Mouse (Mus musculus) CH12F3 (cell line): Measurements from ENCODE around the gene Gpr180.
"Not testable (repeated sequence)": the region's sequence is repeated elsewhere in the genome, so short reads cannot be mapped to it uniquely, and the experiment has no call there.

Experiments
- in situ Hi-C: fragments of 300-500 bp; cut with MboI; formaldehyde crosslinking; loops from 2 replicates; pipeline ENCODE4 v1.14.3; 2020; ENCODE audit warnings: low sequenced_read_pairs

Gpr180 gene

DNA sequence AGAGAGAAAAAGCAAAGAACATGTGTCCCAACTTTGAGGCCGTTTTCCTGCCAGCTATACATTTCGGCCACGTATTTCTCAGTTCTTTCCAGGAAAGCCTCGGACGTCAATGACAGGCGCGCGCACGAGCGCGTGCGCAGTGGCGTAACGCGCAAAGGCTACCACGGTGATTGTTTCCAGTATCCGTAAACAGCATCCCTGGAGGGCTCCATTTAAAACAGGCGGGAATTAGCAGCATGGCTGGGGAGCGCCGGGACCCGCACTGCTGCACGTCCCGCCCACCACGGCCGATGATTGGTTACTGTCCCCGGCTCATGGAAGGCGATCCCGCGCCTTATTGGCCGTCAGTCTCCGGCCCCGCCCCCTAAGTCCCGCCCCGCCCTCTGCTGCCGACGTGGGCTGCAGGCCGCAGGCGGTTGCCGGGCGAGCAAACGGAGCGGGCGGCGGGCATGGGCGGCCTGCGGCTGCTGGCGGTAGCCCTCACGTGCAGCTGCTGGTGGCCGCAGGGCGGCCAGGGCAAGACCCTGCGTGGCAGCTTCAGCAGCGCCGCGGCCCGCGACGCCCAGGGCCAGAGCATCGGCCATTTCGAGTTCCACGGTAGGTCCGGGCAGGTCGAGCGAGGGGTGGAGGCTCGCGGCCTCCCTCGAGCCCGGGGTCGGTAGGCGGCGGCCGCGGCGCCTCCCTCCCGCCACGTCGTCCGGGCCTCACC is at the start of gene Gpr180:
Gene Gpr180 (plus strand): TSS at position 415 of the 709 bp plus-strand sequence.
- in situ Hi-C loops = no loop called here

DNA sequence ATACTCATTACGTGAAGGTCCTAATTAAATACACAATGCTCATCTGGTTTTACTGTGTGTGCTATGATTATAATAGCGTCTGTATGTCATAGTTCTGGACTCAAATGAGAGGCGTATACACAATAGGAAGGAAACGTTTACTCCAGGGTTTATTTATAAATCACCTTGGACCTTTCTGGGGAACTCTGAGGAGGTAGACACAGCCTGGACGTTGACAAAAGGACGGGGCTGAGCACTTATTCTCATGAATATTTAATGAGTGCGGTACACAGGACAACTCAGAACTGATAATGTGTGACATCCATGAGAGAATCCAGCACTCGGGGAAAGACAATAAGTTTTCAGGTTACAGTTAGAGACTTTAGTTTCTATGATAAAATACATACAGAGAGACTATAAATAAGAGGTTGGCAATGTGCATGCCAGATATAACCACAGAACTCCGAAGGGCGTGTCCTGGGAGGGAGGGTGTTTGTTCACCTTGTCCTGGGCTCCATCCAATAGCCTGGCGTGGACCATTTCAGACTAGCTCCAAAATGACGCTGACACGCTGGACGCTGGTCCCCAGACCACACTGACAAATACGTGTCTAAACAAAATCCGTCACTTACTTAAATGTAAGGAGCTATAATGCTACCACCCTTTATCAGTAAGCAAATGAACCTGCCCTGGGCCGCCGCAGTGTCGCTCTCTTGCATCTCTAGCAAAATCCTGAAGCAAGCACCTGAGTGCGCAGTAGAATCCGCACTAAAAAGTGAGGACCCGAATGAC is 48.3 kb upstream of the Gpr180 start:
- in situ Hi-C loops = no loop called here

DNA sequence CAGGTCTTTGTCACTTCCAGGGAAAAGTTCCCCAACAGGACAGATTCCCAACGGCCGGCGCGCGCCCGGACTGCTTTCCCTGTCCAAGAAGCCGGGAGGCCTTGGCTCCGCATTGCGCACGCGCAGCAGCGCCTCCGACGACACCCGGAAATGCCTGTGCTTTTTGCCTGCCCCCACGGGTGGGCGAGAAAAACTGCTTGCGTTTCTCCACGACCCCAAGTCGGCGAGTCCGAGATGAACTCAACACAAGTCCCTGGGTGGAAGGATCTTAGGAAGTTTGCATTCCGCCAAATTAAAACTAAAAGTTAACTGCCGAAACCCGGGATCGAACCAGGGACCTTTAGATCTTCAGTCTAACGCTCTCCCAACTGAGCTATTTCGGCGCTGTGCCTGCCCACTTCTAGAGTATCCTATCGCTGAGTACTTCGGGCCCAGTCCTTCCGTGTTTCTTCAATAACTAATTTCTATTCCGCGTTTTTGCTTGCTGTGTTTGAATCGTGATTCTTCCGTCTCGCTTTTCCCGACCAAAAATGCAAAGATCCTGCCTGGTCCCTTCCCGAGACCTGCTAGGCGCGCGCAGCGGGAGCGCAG is 47.6 kb upstream of the Gpr180 start:
- in situ Hi-C loops = no loop called here

GRCm38 (mm10) chr14:118089806-118090392 is 47.1 kb upstream of the Gpr180 start:
- in situ Hi-C loops = no loop called here

DNA sequence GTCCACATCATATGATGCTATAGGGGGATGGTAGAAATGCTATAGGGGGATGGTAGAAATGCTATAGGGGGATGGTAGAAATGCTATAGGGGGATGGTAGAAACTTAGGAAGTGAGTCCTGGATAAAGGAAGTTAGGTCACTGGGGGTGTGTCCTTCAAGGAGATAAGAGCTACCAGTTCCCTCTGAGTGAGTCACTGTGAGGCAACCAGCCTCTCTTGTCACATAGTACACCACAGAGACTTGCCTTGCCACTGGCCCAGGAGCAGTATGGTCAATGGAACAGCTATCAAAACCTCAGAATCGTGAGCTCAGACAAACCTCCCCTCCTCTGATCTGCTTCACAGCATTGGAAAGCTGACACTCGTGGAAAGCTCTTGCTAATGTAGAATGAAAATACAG is 38.7 kb upstream of the Gpr180 start:
- in situ Hi-C loops = no loop called here

DNA sequence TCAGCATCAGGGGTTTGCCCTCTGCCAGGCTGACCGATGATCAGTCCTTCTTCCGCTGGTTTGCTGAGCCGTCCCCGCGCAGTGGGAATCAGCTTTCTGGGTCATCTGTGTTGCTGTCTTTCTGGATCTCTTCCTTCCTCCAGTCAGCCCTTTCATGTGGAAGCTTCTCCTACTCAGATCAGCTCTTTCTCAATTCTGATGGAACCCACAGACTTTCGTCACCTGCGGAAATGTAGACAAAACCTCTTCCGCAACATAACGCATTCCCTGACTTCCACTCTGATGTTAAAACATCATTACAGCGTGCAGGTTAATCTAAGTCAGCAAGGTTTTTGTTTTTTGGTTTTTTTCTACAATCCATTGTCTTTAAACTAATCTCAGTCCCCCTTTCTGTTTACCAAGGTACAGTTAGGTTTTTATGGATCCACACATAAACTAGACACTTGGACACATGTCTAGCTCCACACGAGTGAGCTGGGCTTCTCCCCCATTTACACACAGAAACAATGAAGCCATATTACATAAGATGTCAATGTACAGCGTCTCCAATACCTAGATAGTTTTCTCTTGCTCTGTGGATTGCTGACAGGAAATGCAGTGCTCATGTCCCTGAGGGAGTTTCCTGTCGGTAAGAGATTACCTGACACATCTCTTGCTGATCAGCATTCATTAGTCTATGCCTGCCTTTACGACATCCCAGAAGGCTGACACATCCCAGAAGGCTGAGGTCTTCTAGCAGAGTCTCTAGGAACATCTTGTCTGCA is 35.5 kb upstream of the Gpr180 start:
- in situ Hi-C loops = no loop called here

- in situ Hi-C loops = not testable (repeated sequence)
Observed at GRCm38 (mm10) chr14:118107479-118107878, 29.5 kb upstream of the Gpr180 start.

- in situ Hi-C loops = no loop called here
Observed at GRCm38 (mm10) chr14:118113116-118113515, 23.8 kb upstream of the Gpr180 start.

DNA sequence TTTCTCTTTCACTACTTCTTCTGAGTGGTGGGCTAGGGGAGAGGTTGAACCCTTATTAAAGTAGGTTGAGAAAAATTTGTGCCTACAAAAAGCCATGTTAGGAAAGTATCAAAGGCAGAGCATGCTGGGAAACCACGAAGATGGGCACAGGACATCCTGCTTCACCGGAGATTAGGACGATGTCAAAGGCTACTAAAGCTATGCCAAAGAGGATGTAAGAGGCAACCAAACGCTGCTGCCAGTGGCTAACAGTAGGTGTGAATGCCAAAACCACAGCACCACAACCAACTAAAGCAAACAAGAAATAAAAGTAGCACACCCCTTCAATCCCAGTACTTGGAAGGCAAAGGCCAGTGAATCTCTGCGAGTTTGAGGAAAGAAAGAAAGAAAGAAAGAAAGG is 12.8 kb upstream of the Gpr180 start:
- in situ Hi-C loops = no loop called here

DNA sequence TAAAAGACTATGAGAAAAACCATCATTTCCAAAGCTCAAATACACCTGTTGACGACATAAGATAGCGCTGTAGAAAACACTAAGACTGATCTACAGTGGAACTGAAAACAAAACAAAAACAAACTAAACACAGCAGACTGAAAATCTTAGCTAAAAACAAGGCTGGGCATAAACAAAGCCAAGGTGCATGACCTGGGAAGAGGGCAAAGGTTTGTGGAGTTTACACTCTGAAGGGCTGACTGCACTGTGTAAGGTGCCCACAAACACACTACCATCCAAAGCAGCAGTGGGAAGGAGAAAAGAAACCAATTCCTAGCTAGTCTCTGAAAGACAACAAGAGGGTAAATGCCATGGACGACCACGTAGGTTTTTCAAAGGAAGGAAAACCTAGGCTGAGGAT is 12.2 kb upstream of the Gpr180 start:
- in situ Hi-C loops = no loop called here

GRCm38 (mm10) chr14:118126301-118126700 is 10.7 kb upstream of the Gpr180 start:
- in situ Hi-C loops = no loop called here

GRCm38 (mm10) chr14:118131472-118131871 is 5.5 kb upstream of the Gpr180 start:
- in situ Hi-C loops = no loop called here

- in situ Hi-C loops = no loop called here
Observed at GRCm38 (mm10) chr14:118131931-118132641, 4.9 kb upstream of the Gpr180 start.

DNA sequence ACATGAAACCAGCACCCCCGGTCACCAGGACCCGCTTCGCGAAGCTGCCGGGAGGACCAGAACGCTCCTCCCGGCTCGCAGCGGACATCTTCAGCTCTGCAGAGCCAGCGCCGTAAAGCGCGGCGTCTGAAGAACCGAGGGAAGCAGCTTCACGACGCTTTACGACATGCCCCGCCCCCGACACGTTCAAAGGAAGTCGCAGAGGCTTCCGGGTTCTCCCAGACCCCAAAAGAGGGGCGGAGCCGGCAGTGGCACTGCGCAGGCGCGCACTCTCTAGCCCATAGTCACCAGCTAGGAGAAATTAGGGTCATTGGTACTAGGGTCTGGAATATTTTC is 4.3 kb upstream of the Gpr180 start, which contains the start of gene Tgds:
Gene Tgds (minus strand): TSS at position 114 of the 336 bp plus-strand sequence.
- in situ Hi-C loops = no loop called here

DNA sequence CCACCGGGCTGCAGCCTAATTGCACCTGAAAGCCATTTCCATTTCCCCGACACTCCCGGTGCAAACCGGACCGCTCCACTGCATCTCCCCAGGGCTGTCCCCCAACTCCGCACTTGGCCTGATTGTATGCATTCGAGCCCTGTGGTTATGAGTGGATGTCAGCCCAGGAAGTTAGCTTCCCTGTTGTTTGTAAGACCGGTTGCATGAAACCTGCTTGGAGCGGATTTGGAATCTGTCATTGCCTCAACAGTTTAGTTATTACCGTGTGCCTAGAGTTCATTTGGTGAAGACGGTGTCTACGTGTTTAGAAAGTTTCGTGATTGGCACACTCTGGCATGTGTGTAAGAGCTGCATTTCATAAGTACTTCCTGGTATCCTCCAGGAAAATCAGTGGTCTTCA is 529 bp downstream of the Gpr180 start:
- in situ Hi-C loops = no loop called here

- in situ Hi-C loops = no loop called here
Observed at GRCm38 (mm10) chr14:118142283-118142682, 5.3 kb downstream of the Gpr180 start.

- in situ Hi-C loops = loop anchor here (5.0 kb wide), 1 partner anchor 141 kb away; no protein-coding TSS in a partner anchor
Observed at GRCm38 (mm10) chr14:118148046-118148445, 11.1 kb downstream of the Gpr180 start.

DNA sequence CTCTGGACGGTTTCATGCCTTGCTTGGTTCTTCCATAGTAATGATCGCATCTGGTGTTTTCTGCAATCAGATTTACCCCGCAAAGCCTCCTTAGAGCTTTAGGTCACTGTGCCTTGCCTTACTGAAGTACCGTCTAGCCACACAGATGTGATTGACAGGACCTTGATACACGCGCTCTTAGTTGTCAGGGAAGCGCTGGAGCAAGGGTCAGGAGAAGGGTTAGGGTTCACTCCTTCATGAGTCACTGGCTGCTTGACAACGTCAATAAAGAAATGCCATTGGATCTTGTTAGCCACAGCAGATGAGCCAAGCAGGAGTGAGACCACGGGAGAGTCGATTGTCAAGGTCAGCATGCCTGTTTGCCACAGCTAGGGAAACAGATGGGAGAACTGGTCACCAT is 11.6 kb downstream of the Gpr180 start:
- in situ Hi-C loops = loop anchor here (5.0 kb wide), 1 partner anchor 141 kb away; no protein-coding TSS in a partner anchor

DNA sequence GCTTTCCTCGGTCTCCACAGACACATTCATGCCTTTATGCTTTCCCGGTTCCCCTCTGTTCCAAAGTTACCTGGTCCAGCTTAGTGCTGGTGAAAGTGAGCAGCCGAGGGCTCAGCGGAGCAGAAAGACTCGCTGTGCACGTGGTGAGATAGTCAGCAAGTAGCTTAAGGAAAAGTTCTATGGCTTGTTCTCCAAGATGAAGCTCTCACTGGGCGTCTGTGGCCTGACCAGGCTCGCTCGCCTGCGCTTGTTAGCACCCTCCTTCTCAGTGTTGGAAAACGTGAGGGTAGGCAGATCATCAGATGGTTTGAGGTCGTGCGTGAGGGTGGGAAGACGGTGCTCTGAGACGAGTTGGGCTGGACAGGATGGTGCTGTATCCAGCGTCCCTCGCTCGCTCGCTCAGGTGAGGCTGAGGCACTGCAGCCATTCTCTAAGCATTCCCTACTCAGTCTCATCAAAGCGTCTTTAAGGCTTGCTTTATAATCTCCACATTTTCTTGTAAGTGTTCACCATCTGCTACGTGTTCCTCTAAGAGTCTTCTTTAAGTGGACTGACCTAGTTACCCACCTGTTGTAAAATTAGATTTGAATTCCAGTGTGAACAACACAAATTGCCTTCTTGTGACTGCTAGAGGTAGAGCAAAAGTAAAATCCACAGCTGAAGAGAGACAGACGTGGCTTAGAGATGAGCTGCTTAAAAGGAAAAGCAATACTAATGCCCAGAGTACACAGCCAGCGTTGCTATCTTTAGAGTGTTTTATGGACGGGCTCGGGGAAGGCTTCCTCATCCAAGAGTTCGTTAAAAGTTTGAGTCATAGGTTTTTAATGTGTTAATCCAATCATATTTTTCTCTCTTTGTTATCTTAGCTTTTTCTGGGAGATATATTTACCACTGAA is 13.9 kb downstream of the Gpr180 start:
- in situ Hi-C loops = no loop called here
